Mouse (Mus musculus) heart, embryonic 13.5 days (tissue): Measurements from ENCODE around the gene Atg4a. TPM values are rescaled to one million over a fixed set of nuclear protein-coding genes. Genes with fewer than 3 reads are reported as not detected.

Experiments
- ATAC-seq: fragments of 200-750 bp; cut with Nextera tagmentation; 2 replicates; pipeline ENCODE4 v1.8.0; 2017; ENCODE audit warnings: moderate TSS enrichment; ENCODE audit not compliant: insufficient number of reproducible peaks, low FRiP score, low TSS enrichment; ENCODE audit errors: extremely low read depth
- H3K27ac ChIP-seq: fragments of 300-500 bp; sonication (generic); replicated peaks from 2 replicates; pipeline ENCODE4 v1.5.1; 2015; ENCODE audit warnings: moderate library complexity, mild to moderate bottlenecking, inconsistent platforms
- H3K27me3 ChIP-seq: fragments of 300-500 bp; sonication (generic); replicated peaks from 2 replicates; pipeline ENCODE4 v1.6.1; 2015; ENCODE audit warnings: mild to moderate bottlenecking, inconsistent platforms
- H3K36me3 ChIP-seq: fragments of 300-500 bp; sonication (generic); 2 replicates; pipeline ENCODE4 v1.6.1; 2015; ENCODE audit warnings: mild to moderate bottlenecking, inconsistent platforms
- H3K4me1 ChIP-seq: fragments of 300-500 bp; sonication (generic); 2 replicates; pipeline ENCODE4 v1.6.1; 2015; ENCODE audit warnings: inconsistent platforms
- H3K4me2 ChIP-seq: fragments of 300-500 bp; sonication (generic); 2 replicates; pipeline ENCODE4 v1.6.1; 2015; ENCODE audit warnings: inconsistent platforms, mild to moderate bottlenecking, moderate library complexity
- H3K4me3 ChIP-seq: fragments of 300-500 bp; sonication (generic); 2 replicates; pipeline ENCODE4 v1.5.1; 2015; ENCODE audit warnings: moderate library complexity, mild to moderate bottlenecking, inconsistent platforms
- H3K9ac ChIP-seq: fragments of 300-500 bp; sonication (generic); 2 replicates; pipeline ENCODE4 v1.6.1; 2015; ENCODE audit warnings: inconsistent platforms, mild to moderate bottlenecking, moderate library complexity
- H3K9me3 ChIP-seq: fragments of 300-500 bp; sonication (generic); 2 replicates; pipeline ENCODE4 v1.6.1; 2016; ENCODE audit warnings: inconsistent platforms
- WGBS: fragments of 180-500 bp; shearing (Covaris S2); methylation state at CpG from one replicate; pipeline ENCODE4 v1.1.7; 2015; ENCODE audit warnings: mixed read lengths; 5-methylcytosine and 5-hydroxymethylcytosine counted together
- polyA plus RNA-seq: library from polyadenylated mRNA; unstranded; fragments of >200 nt; fragmentation: Nextera tagmentation; extraction: Ambion mirVana; gene quantifications from 2 replicates; pipeline ENCODE4 v1.2.1, GENCODE M21; 2015

Gene Atg4a
- polyA plus RNA-seq, result 11.9 and 14.3 TPM in 2 replicates

- peak within 1 kb of the TSS; percentile 61 for H3K4me3 ChIP-seq
- H3K9me3 ChIP-seq, result no peaks in the 10 kb centered on the region
- peaks cover 2% of the 10 kb centered on the region; the same call in 1 of the 2 replicates for H3K4me1 ChIP-seq
- H3K27ac ChIP-seq, result 0 out of 2 replicates have a peak within 1 kb of the TSS, but pooled peaks have one; percentile 2
- WGBS, result 11% methylated on average over 23 of the region's 23 CpGs
- peaks cover 6% of the 10 kb centered on the region; the same call in 1 of the 2 replicates for H3K36me3 ChIP-seq
- H3K4me2 ChIP-seq, result peak within 1 kb of the TSS; percentile 68
- H3K9ac ChIP-seq, result peak within 1 kb of the TSS; percentile 77
- ATAC-seq, result peak; percentile 92
- peaks cover 4% of the 10 kb centered on the region; the same call in 1 of the 2 replicates for H3K27me3 ChIP-seq
These were observed at the start of gene Atg4a, which contains the start of gene Psmd10 for GRCm38 (mm10) chrX:140956272-140956940. Gene Atg4a (plus strand): TSS chrX:140956907. Gene Psmd10 (minus strand): TSS chrX:140956728.

DNA sequence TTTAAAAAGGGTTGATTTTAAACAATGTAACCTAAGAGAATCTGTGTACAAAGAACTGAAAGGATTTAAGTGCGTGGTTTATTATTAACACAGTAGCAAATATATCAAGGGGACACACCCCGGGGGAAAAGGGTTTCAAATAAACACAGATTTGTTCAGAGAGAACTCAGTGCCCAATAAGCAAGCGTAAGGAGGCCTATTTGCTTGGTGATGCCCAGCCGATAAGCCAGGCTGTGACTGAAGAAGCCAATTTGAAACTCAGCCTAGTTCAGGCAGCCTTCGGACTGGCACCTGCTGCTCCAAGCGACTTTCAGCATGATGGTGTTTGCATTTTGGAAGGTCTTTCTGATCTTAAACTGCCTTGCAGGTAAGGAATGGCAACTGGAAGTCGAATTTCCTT, 49.3 kb upstream of the Atg4a start, which contains the start of gene Vsig1:
Gene Vsig1, plus strand, starts transcription at position 249 of the 400 bp plus-strand sequence.
- Histone ChIP-seq H3K9ac (no peak within 1 kb of the TSS), H3K4me3 (no peak within 1 kb of the TSS), H3K9me3 (no peaks in the 10 kb centered on the region), H3K4me1 (no peaks in the 10 kb centered on the region), H3K27me3 (peaks cover 18% of the 10 kb centered on the region), H3K27ac (no peak within 1 kb of the TSS), H3K4me2 (no peak within 1 kb of the TSS), H3K36me3 (no peaks in the 10 kb centered on the region)
- 65% methylated on average over 7 of the region's 7 CpGs for WGBS
- ATAC-seq, result no peak

DNA sequence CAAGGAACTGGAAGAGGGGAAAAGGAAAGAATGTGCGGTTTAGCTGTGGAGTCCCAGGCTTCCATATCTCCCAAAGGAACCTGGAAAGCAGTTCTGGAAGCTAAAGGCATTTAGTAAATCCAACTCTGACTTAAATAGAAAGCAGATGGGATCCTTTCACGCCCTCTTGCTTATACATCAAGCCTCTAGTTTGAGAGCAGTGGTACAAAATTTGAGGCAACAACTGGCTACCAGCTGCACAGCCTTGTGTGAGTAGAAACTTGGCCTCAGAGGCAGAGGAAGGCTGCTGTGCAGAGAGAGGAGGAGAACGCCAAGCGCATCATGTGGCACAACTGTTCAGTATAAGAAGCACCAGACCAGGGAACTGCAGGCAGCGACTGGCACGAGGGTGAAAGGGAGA, 35.4 kb upstream of the Atg4a start:
- no peaks in the 10 kb centered on the region for H3K4me1 ChIP-seq
- no peak overlapping the region for H3K4me3 ChIP-seq
- H3K27ac ChIP-seq, result no peak overlapping the region
- no peaks in the 10 kb centered on the region for H3K36me3 ChIP-seq
- 75% methylated on average over 6 of the region's 6 CpGs for WGBS
- no peak overlapping the region for H3K9ac ChIP-seq
- no peak overlapping the region for H3K4me2 ChIP-seq
- no peak for ATAC-seq
- peaks cover 49% of the 10 kb centered on the region for H3K27me3 ChIP-seq
- H3K9me3 ChIP-seq, result no peaks in the 10 kb centered on the region

GRCm38 (mm10) chrX:140932066-140932465, 24.6 kb upstream of the Atg4a start:
- no peak for ATAC-seq
- H3K27ac ChIP-seq, result no peak overlapping the region
- WGBS, result 58% methylated on average over 3 of the region's 3 CpGs
- no peaks in the 10 kb centered on the region for H3K36me3 ChIP-seq
- peaks cover 5% of the 10 kb centered on the region for H3K4me1 ChIP-seq
- no peak overlapping the region for H3K9ac ChIP-seq
- peaks cover 16% of the 10 kb centered on the region for H3K27me3 ChIP-seq
- H3K4me2 ChIP-seq, result no peak overlapping the region
- no peak overlapping the region for H3K4me3 ChIP-seq
- no peaks in the 10 kb centered on the region for H3K9me3 ChIP-seq

GRCm38 (mm10) chrX:140933263-140933662, 23.4 kb upstream of the Atg4a start:
- H3K27me3 ChIP-seq, result peaks cover 16% of the 10 kb centered on the region
- H3K36me3 ChIP-seq, result no peaks in the 10 kb centered on the region
- H3K9me3 ChIP-seq, result no peaks in the 10 kb centered on the region
- no peak overlapping the region for H3K27ac ChIP-seq
- no peak for ATAC-seq
- H3K4me1 ChIP-seq, result peaks cover 5% of the 10 kb centered on the region
- H3K9ac ChIP-seq, result no peak overlapping the region
- no peak overlapping the region for H3K4me3 ChIP-seq
- H3K4me2 ChIP-seq, result no peak overlapping the region
- WGBS, result 49% methylated on average over 3 of the region's 3 CpGs

- 41% methylated on average over 5 of the region's 5 CpGs for WGBS
- H3K4me2 ChIP-seq, result no peak overlapping the region
- H3K4me1 ChIP-seq, result peaks cover 5% of the 10 kb centered on the region
- no peaks in the 10 kb centered on the region for H3K9me3 ChIP-seq
- H3K4me3 ChIP-seq, result no peak overlapping the region
- no peaks in the 10 kb centered on the region for H3K36me3 ChIP-seq
- no peak overlapping the region for H3K27ac ChIP-seq
- peaks cover 20% of the 10 kb centered on the region for H3K27me3 ChIP-seq
- H3K9ac ChIP-seq, result no peak overlapping the region
- ATAC-seq, result no peak
These were observed 20.4 kb upstream of the Atg4a start for GRCm38 (mm10) chrX:140936271-140936670.

DNA sequence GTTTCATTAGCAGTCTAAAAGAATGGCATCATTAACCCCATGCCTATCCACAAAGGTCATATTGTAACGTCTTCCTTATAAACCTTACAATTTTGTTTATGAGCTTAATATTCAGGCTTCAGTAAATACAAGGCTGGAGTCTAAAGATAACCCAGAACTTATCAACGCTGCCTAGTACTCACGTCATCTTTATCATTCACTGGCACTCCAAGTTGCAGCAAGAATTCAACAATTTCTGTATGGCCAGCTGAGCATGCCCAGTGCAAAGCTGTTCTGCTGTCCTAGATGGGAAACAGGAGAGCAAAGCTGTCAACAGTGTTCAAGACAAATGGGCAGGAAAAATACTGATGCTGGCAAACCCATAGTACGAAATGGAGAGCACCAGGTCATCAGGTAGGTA, 3.1 kb upstream of the Atg4a start:
- Histone ChIP-seq H3K4me3 (no peak overlapping the region), H3K4me1 (peaks cover 2% of the 10 kb centered on the region; the same call in 1 of the 2 replicates), H3K9ac (no peak overlapping the region), H3K27me3 (peaks cover 6% of the 10 kb centered on the region), H3K9me3 (no peaks in the 10 kb centered on the region), H3K36me3 (peaks cover 17% of the 10 kb centered on the region), H3K27ac (no peak overlapping the region), H3K4me2 (no peak overlapping the region)
- 65% methylated on average over 4 of the region's 4 CpGs for WGBS
- no peak for ATAC-seq

DNA sequence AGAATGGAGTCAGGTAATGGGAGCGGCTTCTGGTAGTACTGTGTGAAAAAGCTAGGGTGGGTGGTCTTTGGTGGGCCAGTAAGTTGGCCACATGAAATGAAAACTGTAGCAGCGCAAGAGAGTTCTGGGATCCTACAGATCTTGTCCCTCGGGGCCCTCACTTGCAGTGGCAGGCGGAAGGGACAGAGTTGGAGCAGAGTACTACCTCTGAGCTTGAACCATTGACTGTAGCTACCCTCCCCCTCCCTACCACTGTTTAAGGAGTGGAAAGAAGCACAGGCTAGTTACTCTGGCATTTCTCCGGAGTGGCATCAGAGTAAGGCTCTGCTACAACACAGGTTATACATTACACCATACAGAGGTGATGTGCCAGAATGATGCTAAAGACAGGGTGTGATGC, 252 bp downstream of the Atg4a start:
- 12% methylated on average over 5 of the region's 5 CpGs for WGBS
- H3K4me3 ChIP-seq, result peak overlapping the region; percentile 61
- peaks cover 2% of the 10 kb centered on the region; the same call in 1 of the 2 replicates for H3K4me1 ChIP-seq
- peaks cover 4% of the 10 kb centered on the region; the same call in 1 of the 2 replicates for H3K27me3 ChIP-seq
- no peak overlapping the region for H3K27ac ChIP-seq
- H3K36me3 ChIP-seq, result peaks cover 5% of the 10 kb centered on the region; the same call in 1 of the 2 replicates
- peak overlapping the region; percentile 68 for H3K4me2 ChIP-seq
- H3K9me3 ChIP-seq, result no peaks in the 10 kb centered on the region
- ATAC-seq, result peak; percentile 21; the same call in 1 of the 2 replicates
- H3K9ac ChIP-seq, result peak overlapping the region; percentile 74

GRCm38 (mm10) chrX:140978943-140979342, 22.2 kb downstream of the Atg4a start:
- peaks cover 19% of the 10 kb centered on the region for H3K4me1 ChIP-seq
- no peak overlapping the region for H3K9ac ChIP-seq
- H3K27me3 ChIP-seq, result peaks cover 33% of the 10 kb centered on the region
- no peaks in the 10 kb centered on the region for H3K9me3 ChIP-seq
- H3K4me3 ChIP-seq, result no peak overlapping the region
- H3K36me3 ChIP-seq, result no peaks in the 10 kb centered on the region
- 74% methylated on average over 1 of the region's 1 CpGs for WGBS
- no peak overlapping the region for H3K27ac ChIP-seq
- H3K4me2 ChIP-seq, result no peak overlapping the region
- no peak for ATAC-seq

GRCm38 (mm10) chrX:140979546-140979945, 22.8 kb downstream of the Atg4a start:
- Histone ChIP-seq H3K27ac (no peak overlapping the region), H3K27me3 (peaks cover 39% of the 10 kb centered on the region), H3K4me2 (no peak overlapping the region), H3K9ac (no peak overlapping the region), H3K4me3 (no peak overlapping the region), H3K9me3 (no peaks in the 10 kb centered on the region), H3K4me1 (peaks cover 21% of the 10 kb centered on the region), H3K36me3 (no peaks in the 10 kb centered on the region)
- WGBS, result 60% methylated on average over 2 of the region's 2 CpGs
- no peak for ATAC-seq

DNA sequence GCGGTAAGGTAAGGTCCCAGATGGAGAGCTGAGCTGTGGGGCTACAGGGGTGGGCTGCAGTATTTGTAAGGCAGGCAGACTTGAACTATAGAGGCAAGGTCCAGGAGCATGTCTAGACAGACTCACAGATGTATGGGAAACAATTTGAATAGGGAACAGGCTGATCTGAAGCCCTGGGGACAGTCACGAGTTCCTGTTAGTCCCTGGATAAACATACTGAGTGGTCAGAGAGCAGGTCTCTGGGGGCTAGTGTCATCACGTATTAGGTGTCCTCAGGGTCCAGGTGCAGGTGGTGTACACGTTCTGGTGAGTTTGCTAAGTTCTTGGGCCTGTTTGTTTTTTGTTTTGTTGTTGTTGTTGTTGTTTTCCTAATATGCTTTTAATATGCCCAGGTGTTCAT, 23.5 kb downstream of the Atg4a start:
- Histone ChIP-seq H3K36me3 (no peaks in the 10 kb centered on the region), H3K4me2 (no peak overlapping the region), H3K27ac (no peak overlapping the region), H3K9ac (no peak overlapping the region), H3K4me3 (no peak overlapping the region), H3K9me3 (no peaks in the 10 kb centered on the region), H3K27me3 (peaks cover 46% of the 10 kb centered on the region), H3K4me1 (peaks cover 21% of the 10 kb centered on the region)
- 51% methylated on average over 4 of the region's 4 CpGs for WGBS
- no peak for ATAC-seq
